Mouse (Mus musculus) limb, embryonic 15.5 days (tissue): Measurements from ENCODE around the gene Duxf3. TPM values are rescaled to one million over a fixed set of nuclear protein-coding genes. Genes with fewer than 3 reads are reported as not detected.
A peak's percentile ranks its signal among the peaks of the same experiment; 100 is the strongest.
"Not testable (repeated sequence)": the region's sequence is repeated elsewhere in the genome, so short reads cannot be mapped to it uniquely, and the experiment has no call there.

Source experiments
- ATAC-seq: fragments of 200-750 bp; cut with Nextera tagmentation; 2 replicates; pipeline ENCODE4 v1.8.0; 2017; ENCODE audit warnings: low read depth, moderate TSS enrichment; ENCODE audit not compliant: insufficient number of reproducible peaks, low FRiP score, low TSS enrichment
- H3K27ac ChIP-seq: fragments of 300-500 bp; sonication (generic); 2 replicates; pipeline ENCODE4 v1.5.1; 2015; ENCODE audit warnings: moderate library complexity, mild to moderate bottlenecking, inconsistent platforms
- H3K27me3 ChIP-seq: fragments of 300-500 bp; sonication (generic); 2 replicates; pipeline ENCODE4 v1.6.1; 2015; ENCODE audit warnings: inconsistent platforms
- H3K36me3 ChIP-seq: fragments of 300-500 bp; sonication (generic); 2 replicates; pipeline ENCODE4 v1.6.1; 2015; ENCODE audit warnings: inconsistent platforms
- H3K4me1 ChIP-seq: fragments of 300-500 bp; sonication (generic); 2 replicates; pipeline ENCODE4 v1.6.1; 2015; ENCODE audit warnings: inconsistent platforms
- H3K4me2 ChIP-seq: fragments of 300-500 bp; sonication (generic); 2 replicates; pipeline ENCODE4 v1.6.1; 2015; ENCODE audit warnings: mild to moderate bottlenecking, inconsistent platforms
- H3K4me3 ChIP-seq: fragments of 300-500 bp; sonication (generic); 2 replicates; pipeline ENCODE4 v1.5.1; 2015; ENCODE audit warnings: mild to moderate bottlenecking, inconsistent platforms
- H3K9ac ChIP-seq: fragments of 300-500 bp; sonication (generic); 2 replicates; pipeline ENCODE4 v1.6.1; 2015; ENCODE audit warnings: inconsistent platforms
- H3K9me3 ChIP-seq: fragments of 300-500 bp; sonication (generic); 2 replicates; pipeline ENCODE4 v1.6.1; 2016; ENCODE audit warnings: inconsistent platforms
- WGBS: fragments of 180-500 bp; shearing (Covaris S2); methylation state at CpG from one replicate; pipeline ENCODE4 v1.1.7; 2015; 5-methylcytosine and 5-hydroxymethylcytosine counted together
- polyA plus RNA-seq: library from polyadenylated mRNA; unstranded; fragments of >200 nt; fragmentation: Nextera tagmentation; extraction: Ambion mirVana; gene quantifications from 2 replicates; pipeline ENCODE4 v1.2.1, GENCODE M21; 2015

The Duxf3 gene
- not detected in 2 replicates for polyA plus RNA-seq

DNA sequence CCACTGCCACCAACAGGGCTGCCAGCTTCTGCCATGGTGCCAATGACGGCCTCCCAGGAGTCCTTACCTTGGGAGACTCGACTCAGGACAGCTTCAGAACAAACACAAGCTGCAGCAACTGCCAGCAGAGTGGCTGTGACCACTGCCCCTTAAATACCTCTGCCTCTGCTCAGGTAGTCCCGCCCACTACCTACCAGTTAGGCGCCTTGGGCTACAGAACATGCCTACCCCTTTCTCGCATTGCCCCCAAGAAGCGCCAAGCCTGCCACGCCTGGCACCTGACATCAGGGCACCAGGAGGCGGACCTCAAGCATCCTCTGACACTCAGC lies at the start of gene Duxf3:
Duxf3 (minus strand) TSS at position 35 of the 329 bp plus-strand sequence.
- H3K9me3 ChIP-seq, result peaks cover 14% of the 10 kb centered on the region

DNA sequence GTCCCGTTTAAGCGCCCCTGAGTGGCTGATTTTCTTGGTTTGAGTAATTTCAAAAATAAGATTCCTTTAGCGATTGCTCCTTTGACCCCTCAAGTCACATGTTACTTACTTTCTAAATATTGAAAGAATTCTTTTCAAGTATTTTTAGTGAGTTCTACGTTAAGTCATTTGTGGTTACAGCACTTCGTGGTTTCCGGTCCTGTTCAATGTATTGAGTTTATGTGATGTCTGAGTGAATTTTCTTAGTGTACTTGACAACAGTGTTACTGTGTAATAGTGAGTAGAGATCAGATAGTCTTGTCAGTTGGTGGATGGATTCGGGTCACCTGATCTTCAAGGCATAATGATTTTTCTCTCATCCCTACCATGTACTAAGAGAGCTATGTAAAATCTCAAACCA lies 49.8 kb upstream of the Duxf3 start:
- Histone ChIP-seq H3K27ac (no peak overlapping the region), H3K9me3 (no peaks in the 10 kb centered on the region), H3K4me2 (no peak overlapping the region), H3K4me3 (no peak overlapping the region), H3K27me3 (no peaks in the 10 kb centered on the region), H3K9ac (no peak overlapping the region), H3K4me1 (no peaks in the 10 kb centered on the region), H3K36me3 (peaks cover 40% of the 10 kb centered on the region)
- no peak for ATAC-seq
- 76% methylated on average over 7 of the region's 7 CpGs for WGBS

More for the DNA sequence above, at the start of gene Duxf3:
- not testable (repeated sequence) for H3K9ac ChIP-seq, H3K4me3 ChIP-seq, H3K4me2 ChIP-seq, H3K4me1 ChIP-seq, H3K27ac ChIP-seq, H3K36me3 ChIP-seq, H3K27me3 ChIP-seq
- 86% methylated on average over 8 of the region's 8 CpGs for WGBS
- peak; percentile 59; the same call in 1 of the 2 replicates for ATAC-seq

DNA sequence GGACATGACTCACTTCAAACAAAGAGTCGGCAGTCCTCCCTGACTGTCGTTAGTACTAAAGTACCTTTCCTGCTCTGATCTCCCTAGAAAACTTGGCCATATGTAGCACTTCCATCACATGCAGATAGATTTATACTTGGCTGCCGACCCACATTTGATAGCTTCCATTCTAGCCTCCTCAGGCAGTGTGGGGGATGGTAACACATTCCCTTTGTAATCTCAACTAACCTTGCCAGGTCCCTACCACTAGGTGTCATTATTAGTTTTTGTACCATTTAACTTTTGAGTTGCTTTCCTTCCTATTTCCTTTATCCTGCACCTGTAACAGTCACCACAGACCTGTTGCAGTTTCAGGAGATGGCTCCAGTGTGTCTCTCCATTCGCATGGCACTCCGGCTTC lies 26.0 kb upstream of the Duxf3 start:
- Histone ChIP-seq H3K27me3 (no peaks in the 10 kb centered on the region), H3K36me3 (peaks cover 39% of the 10 kb centered on the region), H3K4me1 (peaks cover 5% of the 10 kb centered on the region; the same call in 1 of the 2 replicates), H3K9me3 (no peaks in the 10 kb centered on the region), H3K4me2 (no peak overlapping the region), H3K4me3 (no peak overlapping the region), H3K9ac (no peak overlapping the region), H3K27ac (no peak overlapping the region)
- no peak for ATAC-seq
- 60% methylated on average over 5 of the region's 5 CpGs for WGBS

DNA sequence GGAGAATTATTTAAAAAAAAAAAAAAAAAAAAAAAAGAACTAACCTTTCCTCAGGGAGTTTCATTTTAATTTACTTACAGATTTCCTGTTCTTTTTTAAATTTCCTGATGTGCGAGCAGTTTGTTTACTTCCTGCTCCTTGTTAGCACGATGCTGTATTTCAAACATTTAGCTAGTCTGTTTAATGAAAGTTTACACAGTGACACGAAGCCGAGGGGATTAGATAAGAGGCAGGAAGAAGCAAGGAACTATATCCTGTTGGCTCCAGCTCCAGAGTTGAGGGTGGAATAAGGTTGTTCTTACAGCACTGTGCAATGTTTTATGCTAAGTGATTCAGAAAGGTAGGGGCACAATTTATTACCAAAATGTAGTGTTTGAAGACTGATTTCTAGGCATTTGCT lies 23.5 kb upstream of the Duxf3 start:
- no peaks in the 10 kb centered on the region for H3K27me3 ChIP-seq
- H3K4me2 ChIP-seq, result peak overlapping the region; percentile 50
- peaks cover 24% of the 10 kb centered on the region for H3K36me3 ChIP-seq
- peaks cover 5% of the 10 kb centered on the region; the same call in 1 of the 2 replicates for H3K4me1 ChIP-seq
- WGBS, result 1% methylated on average over 4 of the region's 4 CpGs
- no peaks in the 10 kb centered on the region for H3K9me3 ChIP-seq
- peak overlapping the region; percentile 93 for H3K4me3 ChIP-seq
- no peak for ATAC-seq
- H3K9ac ChIP-seq, result no peak overlapping the region; the same call in 1 of the 2 replicates
- no peak overlapping the region for H3K27ac ChIP-seq

DNA sequence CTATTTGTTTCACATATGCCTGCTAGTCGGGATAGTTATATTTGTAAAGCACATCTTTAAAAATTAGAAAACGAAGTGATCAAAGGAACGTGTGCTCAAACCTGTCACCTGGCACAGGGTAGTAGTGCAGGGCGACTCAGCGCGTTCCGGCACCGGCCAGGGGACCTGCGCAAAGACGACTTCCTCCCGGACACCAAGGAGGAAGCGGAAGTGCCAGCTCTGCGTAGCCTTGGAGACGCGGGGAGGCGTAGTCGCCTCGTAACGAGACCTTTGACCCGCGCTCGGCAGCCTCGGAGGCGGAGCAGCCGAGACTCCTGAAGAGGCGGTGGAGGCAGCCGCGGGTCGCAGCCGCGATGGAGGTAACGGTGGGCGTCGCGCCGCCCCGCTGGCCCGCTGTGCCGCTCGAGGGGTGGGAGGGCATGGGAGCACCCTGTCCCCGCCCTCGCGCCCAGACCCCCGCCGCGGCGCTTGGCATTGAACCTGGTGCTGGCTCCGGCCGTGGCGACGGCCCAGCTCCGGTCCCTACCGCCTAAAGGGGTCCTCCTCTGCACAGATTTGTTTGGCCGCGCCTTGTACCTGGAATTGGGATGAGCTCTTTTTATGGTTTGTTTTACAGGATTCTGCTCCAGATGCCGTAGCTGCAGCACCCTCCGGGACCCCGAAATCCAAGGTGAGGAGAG lies 22.9 kb upstream of the Duxf3 start, which contains the start of gene Gcc2:
Gcc2 (plus strand) TSS at position 285 of the 680 bp plus-strand sequence.
- peak; percentile 92 for ATAC-seq
- no peaks in the 10 kb centered on the region for H3K9me3 ChIP-seq
- peak within 1 kb of the TSS; percentile 76 for H3K9ac ChIP-seq
- H3K4me3 ChIP-seq, result peak within 1 kb of the TSS; percentile 93
- WGBS, result under 1% methylated on average over 54 of the region's 58 CpGs
- peak within 1 kb of the TSS; percentile 75 for H3K27ac ChIP-seq
- H3K4me2 ChIP-seq, result peak within 1 kb of the TSS; percentile 50
- no peaks in the 10 kb centered on the region for H3K27me3 ChIP-seq
- peaks cover 5% of the 10 kb centered on the region; the same call in 1 of the 2 replicates for H3K4me1 ChIP-seq
- peaks cover 20% of the 10 kb centered on the region for H3K36me3 ChIP-seq

DNA sequence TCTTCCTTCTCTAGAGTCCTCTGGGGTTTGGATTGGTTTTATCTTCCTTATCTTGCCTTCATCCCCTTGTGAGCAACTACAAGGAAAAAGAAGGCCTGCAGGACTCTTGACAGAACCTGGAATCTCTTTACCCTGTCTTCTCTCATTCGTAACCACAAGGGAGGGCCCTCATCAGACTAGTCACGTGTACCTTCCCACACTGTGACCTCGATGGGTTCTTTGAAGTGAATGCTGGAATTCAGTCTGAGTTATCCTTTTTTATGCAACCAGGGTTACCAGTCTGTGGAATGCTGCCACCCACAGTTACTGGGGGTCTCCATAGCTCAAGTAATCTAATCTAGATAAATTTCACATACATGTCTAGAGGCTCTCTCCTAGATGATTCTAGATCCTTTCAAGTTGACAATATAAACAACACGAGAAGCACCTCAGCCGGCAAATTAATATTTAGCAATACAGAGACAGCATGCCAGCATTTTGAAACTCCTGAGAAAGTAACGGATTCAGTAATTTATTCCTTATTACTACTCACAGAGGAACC lies 22.2 kb upstream of the Duxf3 start:
- H3K27me3 ChIP-seq, result no peaks in the 10 kb centered on the region
- ATAC-seq, result no peak
- H3K9ac ChIP-seq, result no peak overlapping the region
- no peak overlapping the region for H3K27ac ChIP-seq
- peak overlapping the region; percentile 93 for H3K4me3 ChIP-seq
- no peaks in the 10 kb centered on the region for H3K9me3 ChIP-seq
- 38% methylated on average over 6 of the region's 6 CpGs for WGBS
- peak overlapping the region; percentile 50 for H3K4me2 ChIP-seq
- H3K36me3 ChIP-seq, result peaks cover 13% of the 10 kb centered on the region
- H3K4me1 ChIP-seq, result peaks cover 5% of the 10 kb centered on the region; the same call in 1 of the 2 replicates

DNA sequence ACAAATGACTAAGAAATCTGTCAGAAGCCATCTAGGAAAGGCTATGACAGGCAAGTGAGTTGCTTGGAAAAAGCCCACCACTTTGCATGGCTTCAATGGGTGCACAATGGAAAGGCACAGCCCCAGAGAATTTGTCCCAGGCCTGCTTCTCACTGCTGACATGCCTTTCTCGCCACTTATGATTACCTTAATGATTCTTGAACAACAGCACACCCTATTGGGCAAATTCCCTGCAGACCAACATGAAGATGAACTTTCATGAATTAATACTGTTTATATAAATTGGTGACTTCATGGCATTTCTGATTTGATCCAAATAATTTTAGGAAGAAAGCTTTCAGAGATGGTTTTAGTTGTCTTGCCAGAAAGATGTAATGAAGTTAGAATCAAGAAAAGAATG lies 17.1 kb upstream of the Duxf3 start:
- H3K27ac ChIP-seq, result no peak overlapping the region
- no peaks in the 10 kb centered on the region for H3K27me3 ChIP-seq
- H3K4me2 ChIP-seq, result no peak overlapping the region
- no peaks in the 10 kb centered on the region for H3K36me3 ChIP-seq
- H3K9ac ChIP-seq, result no peak overlapping the region
- H3K9me3 ChIP-seq, result no peaks in the 10 kb centered on the region
- H3K4me1 ChIP-seq, result peaks cover 2% of the 10 kb centered on the region; the same call in 1 of the 2 replicates
- WGBS, result 19% methylated on average over 1 of the region's 1 CpGs
- no peak for ATAC-seq
- H3K4me3 ChIP-seq, result no peak overlapping the region

DNA sequence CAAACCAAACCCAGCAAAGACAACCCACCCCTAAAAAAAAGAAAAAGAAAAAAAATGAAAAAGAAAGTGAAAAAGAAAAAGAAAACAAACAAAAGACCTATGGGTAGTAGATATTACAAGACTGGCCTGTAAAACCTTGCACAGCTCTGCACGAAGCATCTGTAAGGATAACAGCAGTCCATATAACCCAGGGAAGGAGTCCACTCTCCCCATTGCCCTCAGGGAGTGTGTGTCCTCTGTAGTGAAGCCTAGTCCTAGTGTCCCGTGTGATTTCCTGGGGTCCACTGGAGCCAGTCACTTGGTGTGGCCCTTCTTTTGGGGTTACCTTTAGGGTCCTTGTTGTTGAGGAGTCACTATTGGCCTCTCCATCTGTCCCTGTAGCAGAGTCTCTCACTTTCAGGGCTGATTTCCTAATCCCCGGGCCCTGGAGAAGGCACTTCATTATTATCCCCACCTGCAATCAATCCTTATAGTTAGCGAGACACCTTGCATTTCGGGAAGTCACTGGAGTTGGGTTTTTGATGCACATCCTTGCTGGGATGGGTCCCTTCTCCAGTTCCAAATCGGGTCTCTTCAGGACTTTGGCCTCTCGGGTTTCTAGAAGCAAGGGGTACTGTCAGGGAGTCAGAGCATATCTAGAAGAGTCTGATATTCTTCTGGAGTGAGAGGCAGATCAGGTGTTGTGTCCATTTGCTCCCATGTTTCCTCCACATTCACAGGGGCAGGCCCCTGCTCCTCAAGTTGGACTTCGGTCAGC lies 6.7 kb upstream of the Duxf3 start:
- 82% methylated on average over 8 of the region's 8 CpGs for WGBS
- not testable (repeated sequence) for H3K27ac ChIP-seq, H3K9ac ChIP-seq, H3K4me3 ChIP-seq, H3K36me3 ChIP-seq, H3K4me1 ChIP-seq, H3K27me3 ChIP-seq, H3K4me2 ChIP-seq, H3K9me3 ChIP-seq
- peak; percentile 88 for ATAC-seq

DNA sequence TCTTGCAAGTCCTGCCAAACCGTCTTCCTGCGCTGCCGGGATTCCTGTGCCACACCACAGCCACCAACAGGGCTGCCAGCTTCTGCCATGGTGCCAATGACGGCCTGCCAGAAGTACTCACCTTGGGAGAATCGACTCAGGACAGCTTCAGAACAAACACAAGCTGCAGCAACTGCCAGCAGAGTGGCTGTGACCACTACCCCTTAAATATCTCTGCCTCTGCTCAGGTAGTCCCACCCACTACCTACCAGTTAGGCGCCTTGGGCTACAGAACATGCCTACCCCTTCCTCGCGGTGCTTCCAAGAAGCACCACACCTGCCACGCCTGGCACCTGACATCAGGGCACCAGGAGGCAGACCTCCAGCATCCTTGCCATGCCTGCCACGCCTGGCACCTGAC lies 4.1 kb upstream of the Duxf3 start, which contains the start of gene Gm4981:
Gm4981 (minus strand) TSS at position 89 of the 400 bp plus-strand sequence.
- no peak for ATAC-seq
- 89% methylated on average over 10 of the region's 10 CpGs for WGBS

DNA sequence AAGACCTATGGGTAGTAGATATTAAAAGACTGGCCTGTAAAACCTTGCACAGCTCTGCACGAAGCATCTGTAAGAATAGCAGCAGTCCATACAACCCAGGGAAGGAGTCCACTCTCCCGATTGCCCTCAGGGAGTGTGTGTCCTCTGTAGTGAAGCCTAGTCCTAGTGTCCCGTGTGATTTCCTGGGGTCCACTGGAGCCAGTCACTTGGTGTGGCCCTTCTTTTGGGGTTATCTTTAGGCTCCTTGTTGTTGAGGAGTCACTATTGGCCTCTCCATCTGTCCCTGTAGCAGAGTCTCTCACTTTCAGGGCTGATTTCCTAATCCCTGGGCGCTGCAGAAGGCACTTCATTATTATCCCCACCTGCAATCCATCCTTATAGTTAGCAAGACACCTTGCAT lies 2.5 kb upstream of the Duxf3 start:
- not testable (repeated sequence) for H3K4me3 ChIP-seq, H3K4me2 ChIP-seq, H3K27me3 ChIP-seq, H3K9ac ChIP-seq, ATAC-seq, H3K4me1 ChIP-seq, H3K27ac ChIP-seq, H3K36me3 ChIP-seq
- 80% methylated on average over 4 of the region's 4 CpGs for WGBS
- peaks cover 16% of the 10 kb centered on the region for H3K9me3 ChIP-seq

More for the DNA sequence above, 4.1 kb upstream of the Duxf3 start, which contains the start of gene Gm4981:
- Histone ChIP-seq H3K27me3 (no peaks in the 10 kb centered on the region), H3K4me2 (no peak within 1 kb of the TSS), H3K9me3 (peaks cover 12% of the 10 kb centered on the region), H3K4me1 (no peaks in the 10 kb centered on the region), H3K4me3 (no peak within 1 kb of the TSS), H3K27ac (no peak within 1 kb of the TSS), H3K36me3 (no peaks in the 10 kb centered on the region), H3K9ac (no peak within 1 kb of the TSS)

DNA sequence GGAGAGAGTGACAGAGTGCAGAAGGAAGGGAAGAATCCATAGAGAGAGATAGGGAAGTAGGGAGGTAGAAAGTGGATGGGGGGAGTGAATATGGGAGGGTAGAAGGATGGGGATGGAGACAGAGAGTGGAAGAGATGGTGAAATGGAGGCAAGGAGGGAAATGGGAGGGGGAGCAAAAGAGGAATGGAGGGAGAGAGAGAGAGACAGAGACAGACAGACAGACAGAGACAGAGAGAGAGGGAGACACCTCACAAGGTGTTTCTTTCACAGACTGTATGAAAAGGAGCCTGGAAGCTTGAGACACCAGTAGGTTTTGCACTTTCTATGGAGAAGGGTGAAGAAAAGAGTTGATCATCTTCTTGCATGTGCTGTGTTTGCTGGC lies 1.3 kb upstream of the Duxf3 start:
- not testable (repeated sequence) for H3K36me3 ChIP-seq, H3K4me2 ChIP-seq, H3K9ac ChIP-seq, H3K27ac ChIP-seq, ATAC-seq, H3K4me1 ChIP-seq, H3K4me3 ChIP-seq, H3K27me3 ChIP-seq
- peaks cover 16% of the 10 kb centered on the region for H3K9me3 ChIP-seq
